Mouse (Mus musculus): ENCODE measurements around the gene Dact2.

GRCm38 (mm10) chr17:14173459-14173858, 30.6 kb downstream of the Dact2 start:
- TF ChIP-seq CTCF (IDR thresholded peaks at IDR 0.05; ENCODE audit: low read depth) = no peak
- TF ChIP-seq EP300 (IDR thresholded peaks at IDR 0.05; ENCODE audit: low read depth) = no peak
